ENCODE assay signal across 15 mouse cellular contexts in genomic region chr16:32881538-32881937, GRCm38 (mm10).
"Had no signal": no experiment of that assay in that cellular context is flagged by ENCODE, and none has a peak within 500 bp of the region (broad histone marks: within the 10 kb centered on the region; RNA-seq: fewer than 3 reads in every experiment).

No protein-coding gene starts in this region.

- H3K36me3 ChIP-seq: midbrain, embryonic 15.5 days had no signal

- H3K9ac ChIP-seq: limb, embryonic 12.5 days; liver, embryonic 14.5 days; midbrain, embryonic 15.5 days; neural tube, embryonic 12.5 days had no signal

- ATAC-seq: intestine, embryonic 16.5 days; midbrain, embryonic 15.5 days had no signal

- H3K4me3 ChIP-seq: limb, embryonic 12.5 days; megakaryocyte, embryonic 14.5 days; midbrain, embryonic 15.5 days; neural tube, embryonic 12.5 days had no signal

- H3K4me2 ChIP-seq: limb, embryonic 12.5 days; midbrain, embryonic 11.5 days; midbrain, embryonic 15.5 days; neural tube, embryonic 12.5 days had no signal

- DNase-seq: kidney, adult 9 months; kidney, postnatal 10 days; kidney, postnatal 4 days; lung, adult 2 months; lung, postnatal 10 days; thymus, adult 2 months; thymus, postnatal 25 days had no signal

- H3K9me3 ChIP-seq: limb, embryonic 12.5 days; megakaryocyte, embryonic 14.5 days; midbrain, embryonic 15.5 days; neural tube, embryonic 12.5 days had no signal

- H3K27ac ChIP-seq: limb, embryonic 12.5 days; liver, embryonic 14.5 days; macrophage; midbrain, embryonic 15.5 days; neural tube, embryonic 12.5 days had no signal

- H3K27me3 ChIP-seq: limb, embryonic 12.5 days; megakaryocyte, embryonic 14.5 days; midbrain, embryonic 15.5 days; neural tube, embryonic 12.5 days had no signal
